Mouse (Mus musculus): ENCODE results near the gene Axin1. TPM values are rescaled to one million over a fixed set of nuclear protein-coding genes. Genes with fewer than 3 reads are reported as not detected.

Gene Axin1
- polyA plus RNA-seq, 1 experiment from 2014 or later = 11.2 TPM

DNA sequence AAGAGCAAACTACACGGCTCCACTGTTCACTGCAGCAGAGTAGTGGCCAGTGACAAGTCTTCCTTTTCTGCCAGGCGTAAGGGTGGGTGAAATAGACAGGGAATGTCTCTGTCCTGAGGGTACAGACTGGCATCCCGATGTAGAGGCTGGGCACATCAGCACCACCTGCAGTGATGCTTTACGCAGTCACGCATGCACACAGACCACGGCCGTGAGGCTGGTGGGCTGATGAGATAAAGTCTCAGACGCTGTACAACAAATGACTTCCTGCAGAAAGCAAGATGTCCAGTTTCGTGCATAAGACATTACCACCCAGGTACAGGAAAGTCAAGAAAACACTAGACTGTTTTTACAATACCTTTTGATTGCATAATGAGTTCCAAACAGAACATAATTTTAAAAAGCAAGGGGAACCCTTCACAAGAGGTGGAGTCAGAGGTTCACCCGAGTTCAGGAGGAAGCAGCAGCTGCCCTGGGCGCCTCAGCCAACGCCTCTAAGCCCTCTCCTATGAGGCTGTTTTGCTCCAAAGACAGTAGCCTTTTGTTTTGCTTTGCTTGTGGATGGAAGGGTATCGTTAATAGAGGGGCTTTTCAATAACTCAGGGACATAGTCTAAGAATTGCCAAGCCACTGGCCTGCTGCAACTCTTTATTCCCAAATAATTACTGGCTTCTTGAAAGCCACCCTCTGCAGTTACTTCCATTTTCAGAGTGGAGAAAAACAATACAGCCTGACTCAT, 96.8 kb downstream of the Axin1 start:
- H3K36me3 ChIP-seq = no peaks in the 10 kb centered on the region
- H3K27me3 ChIP-seq = no peaks in the 10 kb centered on the region
- no peak overlapping the region for H3K27ac ChIP-seq (replicated peaks)
- H3K4me3 ChIP-seq = no peak overlapping the region
- WGBS = 45% methylated on average over 13 of the region's 13 CpGs
- H3K4me1 ChIP-seq = 0 out of 2 replicates have a peak, but pooled peaks cover 2% of the 10 kb centered on the region
- no peak overlapping the region for H3K9ac ChIP-seq (replicated peaks)
- no peak for ATAC-seq (replicated peaks)
- no peaks in the 10 kb centered on the region for H3K9me3 ChIP-seq
- no peak overlapping the region for H3K4me2 ChIP-seq (replicated peaks)

DNA sequence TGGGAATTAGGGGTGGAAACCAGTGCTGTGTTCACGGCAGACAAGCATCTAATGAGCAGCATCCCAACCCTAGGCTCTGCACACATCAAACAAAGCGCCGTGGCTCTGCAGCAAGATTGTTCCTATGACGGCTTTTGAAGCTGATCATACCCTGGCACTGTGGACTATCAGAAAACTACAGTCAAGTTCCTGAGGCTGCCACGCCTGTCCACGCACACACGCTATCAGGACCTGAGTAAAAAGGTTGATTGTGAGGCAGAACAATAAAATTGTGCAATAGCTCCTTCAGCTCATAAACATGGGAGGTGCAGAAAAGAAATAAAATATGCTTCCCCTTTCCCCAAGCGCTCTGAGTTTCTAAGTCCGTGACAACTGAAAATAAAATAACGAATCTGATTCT, 99.2 kb downstream of the Axin1 start:
- Histone ChIP-seq H3K27ac (replicated peaks) (no peak overlapping the region), H3K36me3 (no peaks in the 10 kb centered on the region), H3K4me2 (replicated peaks) (no peak overlapping the region), H3K4me3 (no peak overlapping the region), H3K4me1 (0 out of 2 replicates have a peak, but pooled peaks cover 5% of the 10 kb centered on the region), H3K9me3 (no peaks in the 10 kb centered on the region), H3K9ac (replicated peaks) (no peak overlapping the region), H3K27me3 (no peaks in the 10 kb centered on the region)
- ATAC-seq (replicated peaks) = no peak
- WGBS = 85% methylated on average over 10 of the region's 10 CpGs

DNA sequence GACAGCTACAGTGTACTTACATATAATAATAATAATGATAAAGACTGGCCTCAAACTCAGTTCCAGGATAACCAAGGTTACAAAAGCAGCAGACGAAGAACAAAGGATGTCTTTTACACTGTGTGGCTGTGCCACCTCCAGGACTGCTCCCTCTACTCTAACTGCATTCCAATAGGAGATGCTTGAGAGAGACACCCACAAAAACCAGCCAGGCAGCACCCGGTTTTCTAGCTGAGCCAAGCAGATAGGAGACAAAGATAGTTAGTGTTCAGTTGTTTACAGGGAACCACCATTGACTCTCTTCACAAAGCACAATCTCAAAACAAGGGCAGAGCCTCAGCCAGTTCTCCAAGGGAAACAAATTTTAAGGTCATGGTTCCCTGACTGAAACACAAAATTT, 101.1 kb downstream of the Axin1 start:
- no peak overlapping the region for H3K27ac ChIP-seq (replicated peaks)
- H3K27me3 ChIP-seq = no peaks in the 10 kb centered on the region
- H3K9me3 ChIP-seq = no peaks in the 10 kb centered on the region
- no peak overlapping the region for H3K4me3 ChIP-seq
- no peaks in the 10 kb centered on the region for H3K36me3 ChIP-seq
- H3K4me2 ChIP-seq (replicated peaks) = no peak overlapping the region
- H3K4me1 ChIP-seq = peaks cover 17% of the 10 kb centered on the region
- no peak for ATAC-seq (replicated peaks)
- H3K9ac ChIP-seq (replicated peaks) = no peak overlapping the region
- WGBS = 64% methylated on average over 2 of the region's 2 CpGs

DNA sequence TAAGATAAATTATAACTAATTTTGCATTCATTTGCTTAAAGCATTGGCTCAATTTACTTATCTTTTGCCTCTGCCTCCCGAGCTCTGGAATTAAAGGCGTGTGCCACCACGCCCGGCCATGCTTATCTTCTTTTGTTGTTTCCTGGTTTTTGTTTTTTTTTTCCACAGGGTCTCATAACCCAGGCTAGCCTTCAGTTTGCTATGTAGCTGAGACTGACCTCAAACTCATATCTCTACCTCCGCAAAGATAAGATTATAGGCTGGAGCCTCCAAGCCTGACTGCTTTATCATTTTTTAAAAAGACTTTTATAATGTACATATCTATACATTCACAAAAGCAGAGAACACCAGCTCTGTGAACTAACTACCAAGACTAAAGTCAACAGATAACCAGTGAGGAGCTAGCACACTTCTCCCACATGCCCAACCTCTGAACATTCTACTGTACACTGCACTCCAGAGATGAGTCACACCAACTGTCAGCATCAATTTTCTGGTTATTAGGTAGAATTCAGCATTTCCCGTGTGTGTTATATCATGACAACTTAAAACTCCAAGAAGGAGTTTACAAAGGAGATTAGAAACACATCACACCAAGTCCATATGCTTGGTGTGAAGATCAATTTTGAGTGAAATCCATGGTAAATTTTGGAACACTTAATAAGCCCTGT, 101.8 kb downstream of the Axin1 start:
- H3K9ac ChIP-seq (replicated peaks) = no peak overlapping the region
- no peak overlapping the region for H3K4me3 ChIP-seq
- 91% methylated on average over 6 of the region's 6 CpGs for WGBS
- peaks cover 20% of the 10 kb centered on the region for H3K4me1 ChIP-seq
- no peaks in the 10 kb centered on the region for H3K9me3 ChIP-seq
- no peak for ATAC-seq (replicated peaks)
- H3K36me3 ChIP-seq = no peaks in the 10 kb centered on the region
- no peak overlapping the region for H3K27ac ChIP-seq (replicated peaks)
- H3K27me3 ChIP-seq = no peaks in the 10 kb centered on the region
- H3K4me2 ChIP-seq (replicated peaks) = no peak overlapping the region

DNA sequence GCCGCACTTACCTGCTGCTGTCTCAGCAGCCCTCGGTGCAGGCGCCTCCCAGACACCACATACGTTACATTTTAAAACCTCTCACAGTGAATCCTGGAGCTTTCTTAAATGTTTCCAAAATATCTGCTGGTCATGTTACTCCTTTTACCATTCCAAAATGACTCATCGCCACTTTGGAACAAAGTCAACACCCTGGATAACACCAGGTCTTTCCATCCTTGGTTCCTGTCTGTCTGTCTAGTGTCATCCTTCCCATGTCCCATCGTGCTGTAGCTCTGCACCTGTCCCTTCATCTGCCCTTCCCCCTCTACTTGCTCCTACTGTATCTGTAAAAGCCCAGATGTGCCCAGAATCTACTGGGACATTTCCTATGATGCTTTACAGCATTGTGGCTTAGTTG, 102.5 kb downstream of the Axin1 start:
- WGBS = 82% methylated on average over 6 of the region's 6 CpGs
- Histone ChIP-seq H3K4me2 (replicated peaks) (no peak overlapping the region), H3K4me3 (no peak overlapping the region), H3K9ac (replicated peaks) (no peak overlapping the region), H3K36me3 (no peaks in the 10 kb centered on the region), H3K27me3 (no peaks in the 10 kb centered on the region), H3K9me3 (no peaks in the 10 kb centered on the region), H3K4me1 (peaks cover 18% of the 10 kb centered on the region), H3K27ac (replicated peaks) (no peak overlapping the region)
- ATAC-seq (replicated peaks) = no peak

DNA sequence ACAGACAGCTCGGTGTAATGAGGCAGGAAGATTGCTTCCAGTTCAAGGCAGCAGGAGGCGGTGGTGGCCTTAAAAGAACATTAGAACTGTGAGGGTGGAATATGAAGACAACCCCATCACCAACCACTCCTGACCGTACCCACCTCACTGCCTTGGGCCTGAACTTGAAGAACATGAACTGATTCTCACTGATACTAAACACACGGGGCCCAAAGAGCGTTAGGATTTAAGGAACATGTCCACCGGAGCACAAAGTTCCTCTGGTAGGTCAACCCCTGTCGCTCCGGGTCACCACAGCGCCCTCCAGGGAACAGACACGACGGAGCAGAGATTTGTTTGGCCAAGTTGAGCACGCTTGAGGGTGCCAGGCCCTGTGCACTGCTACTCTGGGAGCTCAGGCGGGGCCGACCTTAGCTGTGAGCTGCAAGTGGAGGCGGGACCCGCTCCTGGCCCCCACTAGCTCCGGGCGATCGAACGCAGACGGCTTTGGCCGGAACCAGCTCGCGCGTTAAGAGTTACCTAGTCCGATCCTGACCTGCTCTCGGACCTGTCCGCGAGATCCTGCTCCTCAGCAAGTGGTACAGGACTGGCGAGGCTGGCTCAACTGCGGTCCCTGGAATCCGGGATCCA, 105.1 kb downstream of the Axin1 start:
- ATAC-seq (replicated peaks) = peak; percentile 88
- peak overlapping the region; percentile 64 for H3K4me3 ChIP-seq

DNA sequence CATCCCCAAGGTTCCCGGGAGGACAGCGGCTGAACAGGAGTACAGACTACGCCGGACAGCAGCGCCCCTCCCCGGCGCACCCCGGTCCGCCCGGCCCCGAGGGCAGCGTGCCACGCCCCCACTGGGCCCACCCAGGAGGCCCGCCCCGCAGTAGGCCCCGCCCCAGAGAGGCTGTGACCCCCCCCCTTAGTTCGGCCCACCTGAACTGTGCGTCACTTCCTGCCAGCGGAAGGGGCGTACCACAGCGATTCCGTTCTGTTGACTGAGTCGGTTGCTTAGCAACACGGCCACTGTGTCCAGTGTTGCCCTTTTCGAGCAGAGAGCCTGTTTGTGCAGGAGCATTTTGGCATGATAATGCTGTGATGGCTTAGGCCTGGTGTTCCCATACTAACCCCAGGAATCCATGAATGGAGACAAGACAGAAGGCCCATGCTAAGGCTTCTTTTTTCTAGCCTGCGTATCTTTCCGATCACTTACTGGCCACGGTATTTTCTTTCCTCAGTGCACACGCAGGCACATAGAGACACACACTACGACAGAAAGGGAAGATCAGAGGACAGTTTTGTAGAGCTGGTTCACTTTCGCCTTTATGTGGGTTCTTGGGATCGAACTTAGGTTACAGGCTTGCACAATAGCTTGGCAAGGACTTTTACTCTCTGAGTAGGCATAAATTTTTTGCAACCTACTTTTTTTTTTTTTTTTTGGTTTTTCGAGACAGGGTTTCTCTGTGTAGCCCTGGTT, 105.8 kb downstream of the Axin1 start, which contains the start of gene Fam234a:
Fam234a (minus strand) TSS at position 142 of the 741 bp plus-strand sequence.
- Histone ChIP-seq H3K9me3 (no peaks in the 10 kb centered on the region), H3K36me3 (no peaks in the 10 kb centered on the region), H3K9ac (replicated peaks) (peak within 1 kb of the TSS; percentile 80), H3K4me2 (replicated peaks) (peak within 1 kb of the TSS; percentile 78), H3K27ac (replicated peaks) (peak within 1 kb of the TSS; percentile 84), H3K4me1 (peaks cover 18% of the 10 kb centered on the region), H3K4me3 (peak within 1 kb of the TSS; percentile 64), H3K27me3 (no peaks in the 10 kb centered on the region)
- peak; percentile 96 for ATAC-seq (replicated peaks)
- WGBS = 7% methylated on average over 33 of the region's 33 CpGs

More for the DNA sequence above, 105.1 kb downstream of the Axin1 start:
- H3K4me1 ChIP-seq = peaks cover 18% of the 10 kb centered on the region
- peak overlapping the region; percentile 84 for H3K27ac ChIP-seq (replicated peaks)
- no peaks in the 10 kb centered on the region for H3K27me3 ChIP-seq
- H3K9me3 ChIP-seq = no peaks in the 10 kb centered on the region
- under 1% methylated on average over 32 of the region's 32 CpGs for WGBS
- peak overlapping the region; percentile 78 for H3K4me2 ChIP-seq (replicated peaks)
- peak overlapping the region; percentile 80 for H3K9ac ChIP-seq (replicated peaks)
- no peaks in the 10 kb centered on the region for H3K36me3 ChIP-seq

Other genes with a start within 250 kb of the Axin1 start
- gene Rab40c, start 219.0 kb upstream of the Axin1 start, polyA plus RNA-seq (2015; fragmentation: Nextera tagmentation; extraction: Ambion mirVana) = 50.8 and 52.6 TPM in 2 replicates
- gene Pigq, start 193.8 kb upstream of the Axin1 start, polyA plus RNA-seq (2015; fragmentation: Nextera tagmentation; extraction: Ambion mirVana) = 51.7 and 53.4 TPM in 2 replicates
- gene Nhlrc4, start 193.7 kb upstream of the Axin1 start, polyA plus RNA-seq (2015; fragmentation: Nextera tagmentation; extraction: Ambion mirVana) = not detected in 2 replicates
- gene A930017K11Rik, start 186.1 kb upstream of the Axin1 start, polyA plus RNA-seq (2015; fragmentation: Nextera tagmentation; extraction: Ambion mirVana) = 0.09 TPM in 1 of 2 replicates, not detected in the other
- gene Capn15, start 152.9 kb upstream of the Axin1 start, polyA plus RNA-seq (2015; fragmentation: Nextera tagmentation; extraction: Ambion mirVana) = 23.9 and 24.8 TPM in 2 replicates
- 34.0 and 36.3 TPM in 2 replicates for gene Rab11fip3, start 69.1 kb upstream of the Axin1 start, polyA plus RNA-seq (2015; fragmentation: Nextera tagmentation; extraction: Ambion mirVana)
- 27.7 and 29.1 TPM in 2 replicates for gene Decr2, start 48.4 kb upstream of the Axin1 start, polyA plus RNA-seq (2015; fragmentation: Nextera tagmentation; extraction: Ambion mirVana)
- gene Nme4, start 43.1 kb upstream of the Axin1 start, polyA plus RNA-seq (2015; fragmentation: Nextera tagmentation; extraction: Ambion mirVana) = 37.1 and 40.7 TPM in 2 replicates
- 2.1 and 2.3 TPM in 2 replicates for gene Tmem8, start 25.4 kb upstream of the Axin1 start, polyA plus RNA-seq (2015; fragmentation: Nextera tagmentation; extraction: Ambion mirVana)
- 206 and 217 TPM in 2 replicates for gene Mrpl28, start 15.2 kb upstream of the Axin1 start, polyA plus RNA-seq (2015; fragmentation: Nextera tagmentation; extraction: Ambion mirVana)
- gene Pdia2, start 60.4 kb downstream of the Axin1 start, polyA plus RNA-seq (2015; fragmentation: Nextera tagmentation; extraction: Ambion mirVana) = 0.19 TPM in 1 of 2 replicates, not detected in the other
- 4.1 and 6.1 TPM in 2 replicates for gene Rgs11, start 64.3 kb downstream of the Axin1 start, polyA plus RNA-seq (2015; fragmentation: Nextera tagmentation; extraction: Ambion mirVana)
- gene Arhgdig, start 69.1 kb downstream of the Axin1 start, polyA plus RNA-seq (2015; fragmentation: Nextera tagmentation; extraction: Ambion mirVana) = 39.9 and 40.3 TPM in 2 replicates
- 23.3 and 27.8 TPM in 2 replicates for gene Fam234a, start 105.6 kb downstream of the Axin1 start, polyA plus RNA-seq (2015; fragmentation: Nextera tagmentation; extraction: Ambion mirVana)
- 122 and 123 TPM in 2 replicates for gene Luc7l, start 114.2 kb downstream of the Axin1 start, polyA plus RNA-seq (2015; fragmentation: Nextera tagmentation; extraction: Ambion mirVana)

All from forebrain, embryonic 15.5 days (tissue).